Mouse (Mus musculus): ENCODE measurements around the gene Elmo1.

The Elmo1 gene

DNA sequence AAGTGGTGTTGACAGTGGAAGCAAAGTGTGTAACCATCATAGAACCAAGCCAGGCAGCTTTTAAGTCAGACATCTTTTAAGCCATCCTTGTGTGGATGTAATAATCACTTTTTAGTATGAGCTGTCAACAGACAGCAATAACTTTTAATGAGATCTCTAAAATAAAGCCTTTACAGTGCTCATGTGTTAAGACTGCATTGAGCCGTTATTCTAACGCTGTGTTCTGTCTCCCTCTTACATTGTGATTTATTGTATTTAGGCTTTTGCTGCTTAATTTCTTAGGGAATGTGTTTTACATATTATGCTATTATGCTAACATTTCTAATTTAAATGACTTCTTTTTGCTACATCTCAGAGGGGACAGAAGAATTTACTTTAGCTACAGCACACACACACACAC, 189.5 kb downstream of the Elmo1 start:
- DNase-seq = no peak

DNA sequence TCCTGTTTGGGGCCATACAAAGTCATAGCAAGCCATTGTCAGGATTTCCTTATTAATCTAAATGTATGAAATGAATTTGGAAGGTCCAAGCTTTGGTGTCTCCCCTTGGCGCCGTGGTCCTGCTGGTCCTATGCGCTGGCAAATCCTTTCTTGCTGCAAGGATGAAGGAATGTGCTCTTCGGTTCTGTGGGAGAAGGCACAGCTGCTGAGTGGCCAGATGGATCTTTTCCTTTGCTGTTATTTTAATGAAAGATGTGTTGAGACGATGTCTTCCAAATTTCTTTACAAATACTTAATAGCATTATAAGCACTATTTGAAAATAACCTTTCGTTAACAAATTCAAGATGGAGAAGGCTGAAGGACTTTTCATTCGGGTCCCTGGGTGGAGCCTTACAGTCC, 193.5 kb downstream of the Elmo1 start:
- DNase-seq = peak; percentile 19 to 68

DNA sequence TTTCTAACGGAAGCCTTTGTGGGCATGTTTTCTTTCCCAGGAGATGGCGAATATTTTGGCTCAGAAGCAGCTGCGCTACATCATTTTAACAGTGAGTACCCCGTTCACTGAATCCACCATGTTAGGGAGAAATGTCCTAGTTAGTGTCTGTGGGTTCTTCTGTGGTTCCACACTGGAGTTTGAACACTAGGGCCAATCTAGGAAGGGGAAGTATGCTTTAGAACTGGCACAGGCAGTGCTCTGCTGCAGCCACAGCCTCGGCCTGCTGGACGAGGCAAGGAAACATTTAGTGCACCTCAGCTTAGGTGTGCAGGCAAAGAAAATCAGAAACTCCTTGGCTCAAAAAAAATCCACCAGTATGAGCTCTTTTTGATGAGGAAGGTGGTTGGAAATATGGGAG, 196.3 kb downstream of the Elmo1 start:
- no peak for DNase-seq

DNA sequence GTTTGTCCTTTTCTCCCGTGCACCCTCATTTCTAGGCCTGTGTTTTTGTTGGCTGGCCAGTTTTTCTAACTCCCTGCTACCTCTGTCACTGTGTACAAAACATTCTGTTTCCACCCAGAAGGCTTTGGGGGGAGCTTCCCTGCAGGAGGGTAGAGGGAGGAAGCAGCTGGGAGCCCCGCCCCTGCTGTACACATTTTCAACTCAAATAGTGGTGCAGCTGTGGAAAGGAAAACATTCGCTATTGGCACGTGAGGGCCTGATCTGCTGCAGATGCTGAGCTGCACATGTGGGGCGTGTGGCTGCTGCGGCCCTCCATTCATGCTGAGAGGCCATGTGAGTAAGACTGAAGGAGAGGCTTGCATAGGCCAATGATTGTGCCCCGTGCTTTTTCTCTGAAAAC, 198.0 kb downstream of the Elmo1 start:
- DNase-seq = peak; percentile 48 to 81

DNA sequence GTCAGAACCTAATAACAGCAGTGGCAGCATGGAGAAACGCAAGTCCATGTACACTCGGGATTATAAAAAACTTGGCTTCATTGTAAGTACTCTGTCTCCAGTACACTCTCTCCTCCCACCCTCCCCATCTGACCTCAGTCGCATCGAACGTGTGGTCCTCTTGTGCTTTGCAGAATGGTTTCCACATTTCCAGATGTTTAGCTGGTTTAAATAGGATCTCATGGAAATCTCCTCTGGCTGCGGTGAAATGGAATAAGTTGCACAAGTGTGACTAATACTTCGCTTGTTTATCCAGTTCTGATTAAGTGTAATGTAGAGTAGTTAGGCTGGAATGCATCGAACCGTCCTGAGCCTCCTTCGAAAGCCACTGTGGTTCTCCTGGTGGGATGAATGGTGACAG, 200.0 kb downstream of the Elmo1 start:
- peak; percentile 21 to 62 for DNase-seq

DNA sequence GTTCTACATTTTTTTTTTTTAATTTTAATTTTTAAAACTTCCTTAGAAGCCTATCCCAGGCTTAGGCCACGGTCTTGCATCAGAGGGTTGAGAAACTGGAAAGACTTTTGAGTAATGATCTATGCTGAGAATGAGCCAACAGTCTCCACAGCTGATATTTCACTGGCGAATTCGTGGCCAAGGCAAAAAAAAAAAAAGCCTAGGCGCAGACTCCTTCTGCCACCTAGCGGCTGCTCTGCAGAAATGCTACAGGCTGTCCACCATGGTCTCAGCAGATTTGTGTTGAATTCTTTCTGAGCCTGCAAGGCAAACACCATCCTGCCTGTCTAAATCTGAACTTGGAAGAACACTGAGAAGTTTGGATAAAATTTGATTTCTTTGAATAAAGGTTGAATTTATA, 202.0 kb downstream of the Elmo1 start:
- peak; percentile 58 to 65 for DNase-seq

DNA sequence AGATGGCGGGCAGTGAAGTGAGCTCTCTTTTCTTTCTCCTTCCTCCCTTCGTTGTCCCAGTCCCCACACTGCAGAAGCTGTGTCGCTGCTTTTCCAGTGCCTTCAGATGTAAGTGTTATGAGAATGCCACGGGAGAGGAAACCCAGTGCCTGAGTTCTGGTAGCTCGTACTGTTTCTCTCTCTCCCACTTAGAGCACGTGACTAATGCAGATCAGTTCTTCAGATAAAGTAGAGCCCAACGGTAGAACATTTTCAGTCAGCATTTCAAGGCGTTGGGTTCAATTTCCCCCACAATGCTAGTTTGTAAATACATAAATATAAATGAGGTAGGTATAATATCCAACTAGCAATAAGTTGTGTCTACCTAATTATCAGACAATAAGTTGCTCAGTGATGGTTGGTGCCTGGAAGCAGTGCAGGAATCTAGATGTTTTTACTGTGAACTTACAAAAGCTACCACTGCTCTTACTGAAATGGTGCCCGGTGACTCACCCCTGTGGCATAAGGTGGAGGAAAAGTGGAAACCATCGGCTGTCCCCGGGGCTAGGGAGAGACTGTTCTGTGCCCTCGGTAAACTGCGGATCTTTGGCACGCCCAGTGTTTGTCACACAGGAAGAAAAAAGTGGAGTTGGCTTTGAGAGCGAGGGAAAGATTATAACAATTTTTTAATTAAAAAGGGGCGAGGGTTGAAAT, 205.0 kb downstream of the Elmo1 start:
- DNase-seq = no peak

DNA sequence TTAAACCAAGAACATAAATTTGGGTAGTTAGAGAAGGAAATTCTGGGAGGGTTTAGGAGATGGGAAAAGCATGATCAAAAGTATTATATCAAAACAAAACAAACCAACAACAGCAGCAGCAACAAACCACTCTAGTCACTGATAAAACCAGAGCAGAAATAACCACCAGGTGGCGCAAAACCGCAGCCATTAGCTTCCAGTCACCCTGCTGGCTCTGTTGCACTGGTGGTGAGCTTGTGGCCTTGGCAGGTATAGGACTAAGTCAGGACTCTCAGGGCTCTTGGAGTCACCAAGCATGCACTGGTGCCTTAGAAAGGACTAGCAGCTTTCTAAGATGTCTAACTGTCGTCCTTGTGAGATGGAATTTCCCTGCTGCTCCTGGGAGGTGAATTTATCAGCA, 207.4 kb downstream of the Elmo1 start:
- DNase-seq = peak in 1 of 2 experiments; percentile 62

DNA sequence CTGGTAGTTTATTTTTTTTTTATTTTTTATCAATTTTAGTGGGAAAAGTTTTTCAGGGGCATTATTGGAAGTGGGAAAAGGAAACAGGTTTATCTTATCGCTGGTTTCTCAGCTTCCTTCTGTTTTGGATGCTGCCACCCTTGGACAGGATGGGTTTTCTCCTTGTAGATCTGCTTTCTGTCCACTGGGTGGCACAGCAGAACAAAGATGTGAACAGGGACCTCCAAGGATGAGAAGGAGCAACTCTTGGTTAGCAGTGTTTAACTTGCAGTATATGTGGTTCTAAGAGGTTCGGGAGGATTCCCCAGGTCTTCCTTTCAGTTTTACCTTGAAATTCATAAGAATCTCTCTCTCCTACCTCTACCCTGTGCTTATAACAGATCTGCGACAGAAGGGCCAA, 209.0 kb downstream of the Elmo1 start:
- DNase-seq = peak in 1 of 2 experiments; percentile 15

DNA sequence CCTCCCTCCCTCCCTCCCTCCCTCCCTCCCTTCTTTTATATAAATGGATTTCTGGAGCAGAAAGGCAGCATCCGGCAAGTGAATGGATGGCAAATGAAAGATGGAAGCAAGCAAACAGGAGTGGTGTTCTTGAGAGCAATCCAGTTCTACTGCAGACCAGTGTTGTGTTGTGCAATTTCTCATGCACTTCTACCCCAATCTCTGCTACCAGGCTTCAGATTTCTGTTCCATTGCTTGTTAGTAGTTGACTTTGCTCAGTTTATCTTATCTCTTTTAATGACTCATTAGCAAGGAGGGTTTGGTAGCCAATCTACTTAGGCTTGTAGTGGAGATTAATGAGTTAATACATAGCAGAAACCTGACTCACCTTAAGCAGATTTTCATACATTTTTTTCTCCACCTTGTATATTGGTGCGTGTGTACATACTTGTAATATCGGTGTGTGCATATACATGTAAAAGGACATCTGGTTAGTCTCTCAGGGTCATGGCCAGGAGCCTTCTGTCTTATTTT, 209.7 kb downstream of the Elmo1 start:
- no peak for DNase-seq

DNA sequence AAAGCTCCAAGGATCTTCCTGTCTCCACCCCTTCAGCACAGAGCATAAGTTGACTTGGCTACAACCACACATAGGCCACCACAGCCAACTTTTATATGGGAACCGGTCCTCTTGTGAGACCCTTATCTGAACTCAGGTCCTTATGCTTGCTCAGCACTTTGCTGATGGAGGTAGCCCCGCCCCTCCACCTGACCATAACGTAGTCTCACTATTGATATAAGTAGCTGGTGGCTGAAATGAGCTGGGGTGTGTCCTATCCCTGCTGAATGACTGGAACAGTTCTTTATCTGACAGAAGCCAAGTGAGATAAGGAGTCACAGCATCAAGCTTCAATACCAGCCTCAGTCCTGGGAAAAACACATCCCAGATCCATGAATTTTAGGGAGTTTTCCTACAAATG, 210.2 kb downstream of the Elmo1 start:
- DNase-seq = no peak

DNA sequence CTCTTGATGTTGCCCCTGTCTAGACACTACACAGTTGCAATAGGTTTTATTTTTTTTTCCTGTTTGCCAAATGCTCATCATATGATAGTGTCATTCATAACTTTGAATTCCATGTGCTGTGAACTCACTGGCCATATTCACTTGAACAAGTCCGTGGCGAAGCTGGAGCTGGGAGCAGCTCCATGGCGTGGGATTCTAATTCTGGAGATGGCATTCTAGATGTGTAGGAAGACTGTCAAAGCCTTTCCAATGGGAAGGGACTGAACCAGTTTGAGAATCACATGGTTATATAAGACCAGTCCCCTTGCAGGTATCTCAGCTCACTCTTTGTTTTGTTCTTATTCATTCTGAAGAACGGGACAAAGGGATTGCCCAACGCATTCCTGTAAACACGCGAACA, 211.4 kb downstream of the Elmo1 start:
- DNase-seq = no peak

DNA sequence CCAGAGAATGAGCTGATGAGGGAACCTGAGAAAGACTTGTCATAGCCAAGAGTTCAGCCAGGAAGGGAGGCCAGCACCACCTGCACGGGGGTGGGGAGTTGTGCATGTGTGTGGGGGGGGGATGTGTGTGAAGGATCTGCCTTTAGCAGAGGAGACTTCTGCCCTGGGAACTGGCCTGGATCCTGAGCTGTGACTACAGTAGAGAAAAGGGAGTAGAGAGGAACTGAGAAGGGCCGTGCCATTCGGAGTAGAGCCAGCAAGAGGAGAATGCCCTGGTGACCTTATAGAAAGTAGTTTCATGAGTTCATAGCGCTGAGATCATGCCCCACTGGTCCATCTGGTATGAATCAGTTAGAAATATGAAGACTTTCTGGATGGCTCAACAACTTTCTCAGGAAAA, 215.2 kb downstream of the Elmo1 start:
- no peak for DNase-seq

DNA sequence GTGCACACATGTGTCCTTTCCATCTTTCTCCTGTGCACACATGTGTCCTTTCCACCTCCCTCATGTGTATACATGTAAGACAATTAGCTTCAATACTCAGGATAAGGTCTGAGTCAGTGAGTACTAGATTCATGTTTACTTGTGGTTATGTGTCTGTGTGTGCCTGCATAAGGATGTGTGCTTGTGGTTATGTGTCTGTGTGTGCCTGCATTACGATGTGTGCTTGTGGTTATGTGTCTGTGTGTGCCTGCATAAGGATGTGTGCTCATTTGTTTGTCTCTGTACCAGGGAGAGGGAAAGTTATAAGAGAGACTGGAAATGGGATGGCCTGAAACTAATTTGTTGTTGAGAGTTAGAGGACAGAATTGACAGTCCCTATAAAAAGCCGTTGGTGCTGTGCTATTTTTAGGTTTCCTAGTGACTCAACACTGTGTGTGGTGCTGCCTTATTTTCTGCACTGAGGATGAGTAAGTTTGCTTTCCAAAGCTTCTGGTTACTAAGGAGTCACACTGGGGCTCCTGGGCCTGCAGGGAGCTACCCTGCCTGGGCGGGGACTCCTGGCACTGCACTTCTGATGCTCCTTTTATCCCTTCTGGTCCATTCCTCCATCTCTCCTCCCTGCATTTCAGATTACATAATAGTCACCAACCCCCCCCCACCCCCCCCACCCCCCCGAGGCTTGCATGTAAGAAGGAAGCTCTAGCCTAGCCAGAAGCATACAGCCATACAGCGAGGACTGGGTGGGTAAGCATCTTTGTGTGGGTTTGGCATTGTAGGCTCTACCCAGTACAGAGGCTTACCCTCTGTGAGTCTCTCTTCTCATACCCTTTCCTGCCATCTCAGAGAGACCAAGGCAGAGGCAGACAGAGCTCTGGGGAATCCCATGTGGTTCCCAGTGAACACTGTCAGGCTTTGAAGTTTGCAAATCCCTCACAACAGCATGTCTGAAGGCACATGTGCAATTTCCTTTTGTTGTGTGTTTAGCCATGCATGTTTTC, 216.1 kb downstream of the Elmo1 start:
- DNase-seq = no peak

DNA sequence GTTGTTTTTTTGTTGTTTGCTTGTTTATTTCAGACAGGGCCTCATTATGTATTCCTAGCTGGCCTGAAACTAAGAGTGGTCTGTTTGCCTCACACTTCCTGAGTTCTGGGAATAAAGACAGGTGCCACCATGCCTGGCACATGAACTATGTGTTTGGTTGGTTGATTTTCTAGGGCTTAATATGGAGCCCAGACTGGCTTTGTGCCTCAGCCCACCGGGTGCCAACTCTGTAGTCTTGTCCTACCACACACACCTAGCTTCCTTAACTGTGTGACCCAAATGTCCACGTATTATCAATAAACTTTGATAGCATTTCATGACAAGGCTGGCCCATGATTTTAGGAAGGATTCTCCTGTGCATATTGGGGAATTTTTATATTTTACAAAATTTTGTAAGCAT, 217.0 kb downstream of the Elmo1 start:
- no peak for DNase-seq

DNA sequence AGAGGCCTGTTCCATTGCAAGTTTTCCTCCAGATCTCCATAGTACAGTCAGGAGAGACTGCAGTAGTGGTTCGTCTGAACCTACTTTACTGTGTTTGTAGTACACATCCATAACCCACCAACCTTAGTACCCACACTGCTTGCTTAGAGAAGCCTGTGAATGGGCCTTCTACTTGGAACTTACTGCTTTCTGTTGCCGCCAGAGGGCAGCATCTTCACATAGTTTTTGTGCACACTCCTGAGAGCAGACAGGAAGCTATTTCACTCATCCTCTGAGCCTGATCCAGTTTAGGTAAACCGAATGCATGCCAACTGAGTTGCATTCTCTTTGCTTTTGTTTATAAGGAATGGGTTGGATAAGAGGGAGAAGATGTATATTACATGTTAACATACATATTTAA, 221.2 kb downstream of the Elmo1 start:
- DNase-seq = peak; percentile 59 to 80

DNA sequence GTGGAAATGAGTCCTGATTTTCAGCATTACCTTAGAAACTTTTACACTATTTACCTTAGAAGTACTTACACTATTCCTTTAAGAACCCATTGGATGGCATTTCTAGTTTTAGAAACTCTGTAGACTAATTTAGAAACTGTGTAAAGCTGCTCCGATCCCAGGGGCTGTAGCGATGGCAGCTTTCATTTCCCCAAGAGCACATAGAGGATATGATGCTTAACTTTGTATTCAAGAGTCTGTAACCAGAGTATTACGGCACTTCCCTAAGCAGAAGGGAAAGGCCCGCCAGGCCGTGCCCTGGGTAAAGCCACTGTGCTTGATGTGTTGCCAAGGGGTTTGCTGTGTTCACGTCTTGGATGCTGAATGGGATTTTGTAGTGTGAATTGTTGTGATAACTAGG, 222.9 kb downstream of the Elmo1 start:
- DNase-seq = no peak

DNA sequence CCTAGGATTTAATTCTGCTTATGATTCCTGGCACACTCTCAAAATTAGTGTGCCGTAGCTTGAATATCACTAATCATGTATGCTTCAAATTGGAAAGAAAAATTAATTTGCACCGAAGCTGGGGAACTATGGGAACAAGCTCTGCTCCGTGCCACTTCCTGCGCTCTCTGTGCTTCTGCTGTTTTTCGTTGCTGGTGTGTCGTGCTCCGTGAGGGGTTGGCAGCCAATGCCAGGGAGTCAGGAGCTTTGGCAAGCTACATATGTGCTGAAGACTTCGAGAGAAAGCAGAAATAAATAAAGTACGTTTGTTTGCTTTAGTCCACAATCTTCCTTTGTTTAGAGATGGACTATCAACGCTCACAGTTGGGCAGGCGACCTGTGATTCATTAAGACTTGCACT, 225.7 kb downstream of the Elmo1 start:
- no peak for DNase-seq

DNA sequence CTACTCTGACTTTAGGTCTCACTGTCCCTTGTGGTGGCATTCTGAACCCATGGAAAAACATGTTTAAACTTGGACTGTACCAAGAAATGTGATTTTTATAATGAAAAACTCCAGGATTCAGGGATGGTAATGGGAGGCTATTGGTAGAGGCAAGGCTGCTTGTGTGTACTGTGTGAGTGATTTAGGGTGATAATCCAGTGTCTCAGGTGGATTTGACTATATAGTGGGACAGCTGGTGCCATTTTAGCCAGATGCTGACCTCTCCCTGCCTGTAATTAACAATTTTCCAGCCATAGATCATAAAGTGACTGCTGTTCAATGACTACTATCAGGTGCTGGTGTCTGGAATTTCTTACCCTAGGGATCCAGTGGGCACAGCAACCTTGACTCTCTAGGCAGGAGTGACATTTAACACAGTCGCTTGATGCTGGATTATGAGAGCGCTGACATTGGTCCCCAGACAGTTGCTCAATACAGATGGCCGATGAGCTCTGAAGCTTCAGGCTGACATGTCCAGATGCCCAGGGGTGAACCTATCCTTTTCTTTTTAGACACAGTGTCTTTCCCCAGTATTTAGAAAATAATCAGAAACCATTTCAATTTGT, 228.3 kb downstream of the Elmo1 start:
- no peak for DNase-seq

DNA sequence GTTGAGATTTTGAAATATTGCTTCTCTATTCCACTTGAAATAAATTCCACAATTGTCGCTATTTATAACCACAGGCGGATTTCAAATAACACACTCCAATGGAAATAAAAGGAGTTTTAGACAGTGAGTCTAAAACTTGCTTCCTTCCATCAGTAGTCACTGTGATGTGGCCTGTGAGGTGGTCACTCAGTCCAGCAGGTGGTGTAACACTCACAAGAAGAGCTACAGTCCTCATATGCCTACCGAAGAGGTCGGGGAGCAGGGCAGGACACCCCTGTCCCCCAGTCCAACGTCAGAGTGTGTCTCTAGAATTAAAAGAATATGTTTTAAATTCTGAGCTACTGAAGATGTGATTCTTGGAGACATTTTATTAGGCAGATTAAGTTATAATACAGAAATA, 229.8 kb downstream of the Elmo1 start:
- DNase-seq = no peak

DNA sequence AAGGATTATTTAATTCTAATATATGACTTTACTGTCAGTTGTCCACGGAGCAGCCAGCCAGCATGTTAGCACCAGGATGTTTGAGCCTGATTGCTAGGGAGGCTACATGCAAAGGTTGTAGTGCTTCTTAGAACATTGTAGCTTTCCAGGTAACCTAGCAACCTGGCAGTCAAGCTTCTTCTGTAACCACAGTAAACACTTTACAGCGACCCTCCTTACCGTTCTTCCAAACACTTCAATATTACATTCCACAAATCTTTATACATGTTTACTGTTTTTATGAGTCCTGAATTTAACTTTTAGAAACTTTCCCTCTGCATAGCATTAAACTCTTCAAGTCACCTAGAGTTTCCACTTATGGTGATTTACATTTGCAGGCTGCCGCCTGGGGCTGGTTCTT, 233.1 kb downstream of the Elmo1 start:
- DNase-seq = no peak

DNA sequence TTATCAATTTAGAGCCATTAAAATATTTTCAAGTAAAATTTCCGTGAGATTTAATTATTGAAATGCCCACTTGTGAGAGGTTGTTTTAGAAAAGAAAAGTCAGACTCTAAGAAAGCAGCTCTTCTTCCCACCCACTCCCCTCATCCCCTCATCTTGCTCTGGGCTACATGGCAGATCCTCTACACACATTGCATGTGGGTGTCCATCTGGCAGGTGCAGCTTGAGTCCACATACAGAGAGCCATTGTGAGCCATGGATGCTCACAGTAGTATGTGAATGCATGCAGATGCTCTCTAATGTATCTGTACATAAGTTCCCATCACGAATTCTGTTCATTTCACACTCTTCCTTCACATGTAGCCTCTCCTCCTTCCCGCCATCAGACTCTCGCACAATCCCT, 236.7 kb downstream of the Elmo1 start:
- DNase-seq = no peak

DNA sequence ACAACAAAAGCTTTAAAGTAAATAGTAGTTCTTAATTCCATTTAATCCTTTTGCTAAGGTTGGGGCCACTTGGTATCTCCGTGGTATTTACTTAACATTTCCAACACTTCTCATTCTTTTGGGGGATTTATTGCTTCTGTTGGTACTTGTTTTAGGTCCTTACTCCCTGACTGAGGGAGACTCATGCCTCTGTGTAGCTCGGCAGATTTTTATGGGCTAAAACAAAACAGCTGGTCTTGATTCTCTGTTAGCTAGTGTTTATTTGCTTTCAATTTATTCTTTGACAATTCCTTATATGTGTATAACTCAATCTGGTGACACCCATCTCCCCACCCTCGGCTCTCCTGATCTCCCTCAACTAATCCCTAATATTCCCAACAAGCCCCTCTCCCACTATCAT, 237.6 kb downstream of the Elmo1 start:
- DNase-seq = no peak

DNA sequence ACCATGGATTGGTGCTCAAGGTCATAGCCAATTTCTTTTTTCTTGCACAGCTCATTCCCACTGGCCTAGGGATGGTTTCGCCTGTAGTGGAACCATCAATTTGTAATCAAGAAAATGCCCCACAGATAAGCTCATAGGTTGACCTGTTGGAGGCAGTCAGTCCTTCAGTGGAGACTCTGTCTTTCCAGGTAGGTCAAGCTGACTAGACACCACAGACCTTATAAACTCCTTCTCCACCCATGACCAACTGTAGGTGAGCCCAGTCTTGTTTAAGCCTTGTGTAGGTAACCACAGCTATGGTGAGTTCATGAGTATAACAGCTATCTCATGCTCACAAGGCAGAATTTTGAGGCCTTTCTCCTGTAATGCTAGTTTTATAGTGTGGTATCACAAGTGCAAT, 238.3 kb downstream of the Elmo1 start:
- no peak for DNase-seq

All from lung, postnatal 4 days (tissue).